18 mouse cellular contexts compared by ENCODE assay signal in the genomic region with DNA sequence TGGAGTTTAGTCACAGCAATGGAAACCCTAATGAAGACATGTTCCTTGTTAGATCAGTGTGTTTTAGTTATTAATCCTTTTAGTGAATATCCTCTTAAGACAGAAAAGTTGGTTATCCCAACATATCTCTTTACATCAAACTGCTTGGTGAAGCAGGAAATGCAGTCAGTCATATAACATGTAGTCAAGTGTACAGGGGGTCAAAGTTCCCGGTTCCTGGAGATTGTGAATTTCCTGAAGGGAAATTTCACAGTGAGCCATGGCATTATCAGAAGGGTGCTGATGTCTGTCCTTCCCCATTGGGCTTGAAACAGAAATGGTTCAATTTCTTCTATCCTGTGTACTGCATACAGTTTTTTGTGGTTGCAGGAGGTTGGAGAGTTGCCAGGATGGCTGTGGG. TPM values are rescaled to one million over a fixed set of nuclear protein-coding genes. Genes with fewer than 3 reads are reported as not detected.
"Had no signal": no experiment of that assay in that cellular context is flagged by ENCODE, and none has a peak within 500 bp of the region (broad histone marks: within the 10 kb centered on the region; RNA-seq: fewer than 3 reads in every experiment).

No protein-coding gene starts in this region.

- ATAC-seq: liver, postnatal 0 days; midbrain, embryonic 15.5 days had no signal

- H3K27me3 ChIP-seq: limb, embryonic 12.5 days; liver, embryonic 13.5 days; lung, embryonic 15.5 days; megakaryocyte, embryonic 14.5 days; midbrain, embryonic 15.5 days; stomach, embryonic 15.5 days had no signal

- H3K4me1 ChIP-seq: limb, embryonic 12.5 days; liver, embryonic 13.5 days; lung, embryonic 15.5 days; megakaryocyte, embryonic 14.5 days; midbrain, embryonic 15.5 days; stomach, embryonic 15.5 days had no signal

- H3K9me3 ChIP-seq: limb, embryonic 12.5 days; liver, embryonic 13.5 days; lung, embryonic 15.5 days; megakaryocyte, embryonic 14.5 days; midbrain, embryonic 15.5 days; stomach, embryonic 15.5 days had no signal

- H3K36me3 ChIP-seq: liver, embryonic 13.5 days; lung, embryonic 15.5 days; midbrain, embryonic 15.5 days; stomach, embryonic 15.5 days had no signal

- H3K4me2 ChIP-seq: limb, embryonic 12.5 days; liver, embryonic 13.5 days; lung, embryonic 15.5 days; midbrain, embryonic 11.5 days; midbrain, embryonic 15.5 days; stomach, embryonic 15.5 days had no signal

- H3K27ac ChIP-seq: limb, embryonic 12.5 days; liver, embryonic 13.5 days; lung, embryonic 15.5 days; macrophage; midbrain, embryonic 15.5 days; stomach, embryonic 15.5 days had no signal

- DNase-seq: kidney, postnatal 25 days; layer of hippocampus, adult 9-11 months; layer of hippocampus, postnatal 36 days; liver; liver, embryonic 13.5 days; liver, postnatal 0 days; lung, postnatal 14 days; right cerebral cortex, postnatal 14 days; thymus, adult 2 months; thymus, postnatal 25 days had no signal

- H3K9ac ChIP-seq: limb, embryonic 12.5 days; liver, embryonic 13.5 days; liver, postnatal 0 days; lung, embryonic 15.5 days; midbrain, embryonic 15.5 days; stomach, embryonic 15.5 days had no signal

- H3K4me3 ChIP-seq: limb, embryonic 12.5 days; liver, embryonic 13.5 days; lung, embryonic 15.5 days; megakaryocyte, embryonic 14.5 days; midbrain, embryonic 15.5 days; stomach, embryonic 15.5 days had no signal

RNA-seq across cellular contexts. Expression of a gene that starts 25.3 kb away (rescaled TPM):
- total RNA-seq: monocyte, adult 5-6 weeks had no signal
- polyA plus RNA-seq: macrophage had no signal
